Mouse (Mus musculus) thymus, adult 2 months (tissue): ENCODE results near the gene Gpr108. TPM values are rescaled to one million over a fixed set of nuclear protein-coding genes. Genes with fewer than 3 reads are reported as not detected.
"Not testable (repeated sequence)": the region's sequence is repeated elsewhere in the genome, so short reads cannot be mapped to it uniquely, and the experiment has no call there.

ENCODE experiments used
- DNase-seq: peaks from one replicate; pipeline ENCODE4 v3.0.0; 2021
- H3K27ac ChIP-seq: fragments of 200-500 bp; 2 replicates; pipeline ENCODE4 v1.5.1; 2012; ENCODE audit warnings: low read length, control low read depth; ENCODE audit not compliant: control insufficient read depth, insufficient read depth
- H3K27me3 ChIP-seq: fragments of 200-500 bp; 2 replicates; pipeline ENCODE4 v1.6.1; 2012; ENCODE audit warnings: mild to moderate bottlenecking, low read length, moderate library complexity, mixed read lengths; ENCODE audit not compliant: control insufficient read depth, insufficient read depth
- H3K36me3 ChIP-seq: fragments of 200-500 bp; 2 replicates; pipeline ENCODE4 v1.6.1; 2012; ENCODE audit warnings: mild to moderate bottlenecking, low read length, moderate library complexity; ENCODE audit not compliant: control insufficient read depth, insufficient read depth
- H3K4me1 ChIP-seq: fragments of 200-500 bp; replicated peaks from 2 replicates; pipeline ENCODE4 v1.6.1; 2012; ENCODE audit warnings: low read length; ENCODE audit not compliant: control insufficient read depth, insufficient read depth
- H3K4me3 ChIP-seq: fragments of 200-500 bp; 2 replicates; pipeline ENCODE4 v1.5.1; 2012; ENCODE audit warnings: mild to moderate bottlenecking, low read length, control low read depth, moderate library complexity; ENCODE audit not compliant: control insufficient read depth, insufficient read depth
- CTCF ChIP-seq: fragments of 200-500 bp; IDR thresholded peaks from 2 replicates; pipeline ENCODE4 v1.5.1; 2012; ENCODE audit warnings: mild to moderate bottlenecking, control low read depth, low read length, moderate library complexity, borderline replicate concordance; ENCODE audit not compliant: control insufficient read depth, poor library complexity, insufficient read depth; ENCODE audit errors: extremely low read depth
- POLR2A ChIP-seq: fragments of 200-500 bp; IDR thresholded peaks from 2 replicates; pipeline ENCODE4 v1.6.1; 2012; ENCODE audit warnings: mild to moderate bottlenecking, low read length, control low read depth, moderate library complexity; ENCODE audit not compliant: control insufficient read depth, poor library complexity, insufficient read depth; ENCODE audit errors: extremely low read depth
- WGBS: fragments of 180-500 bp; shearing (Covaris S2); methylation state at CpG from one replicate; pipeline ENCODE4 v1.1.7; 2018; 5-methylcytosine and 5-hydroxymethylcytosine counted together
- polyA plus RNA-seq: library from polyadenylated mRNA; depleted of rRNA; stranded (reverse); fragments of >200 nt; gene quantifications from 2 replicates; pipeline ENCODE4 v1.2.3, GENCODE M21; 2012

The Gpr108 gene
- polyA plus RNA-seq, 1 experiment: 63.9 TPM

DNA sequence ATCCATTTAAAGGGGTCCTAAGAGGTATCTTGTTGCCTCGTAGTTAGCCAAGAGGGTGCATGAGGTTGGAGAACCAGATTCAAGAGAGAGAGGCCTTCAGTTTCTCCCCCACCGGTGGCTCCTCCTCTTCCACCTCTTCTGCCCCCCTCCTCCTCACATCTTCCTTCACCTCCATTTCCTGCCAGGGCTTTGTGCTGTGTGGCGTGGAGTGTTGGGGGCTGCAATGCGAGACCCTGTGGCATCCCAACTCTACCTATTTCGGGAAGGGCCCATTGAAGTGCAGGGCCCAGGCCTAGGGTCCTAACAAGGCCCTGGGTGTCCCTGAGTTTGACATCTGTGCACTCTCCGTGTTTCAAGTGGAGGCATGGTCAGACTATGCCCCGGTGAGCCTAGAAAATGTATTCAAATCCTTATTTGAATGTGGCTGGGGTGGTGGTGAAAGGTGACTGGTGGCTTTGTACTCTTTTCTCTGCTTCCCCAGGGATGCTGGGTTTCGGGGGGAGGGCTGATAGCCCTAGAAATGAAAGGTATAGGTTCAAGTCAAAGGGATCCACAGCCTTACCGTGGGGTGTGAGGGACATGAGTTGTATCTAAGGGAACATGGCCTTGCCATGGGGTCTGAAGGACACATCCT is 31.5 kb upstream of the Gpr108 start:
- TF ChIP-seq POLR2A (peak; percentile 67), CTCF (0 out of 2 replicates have a peak, but pooled peaks have one; percentile 16)
- H3K4me3 ChIP-seq: peak overlapping the region; percentile 91
- H3K4me1 ChIP-seq: peaks cover 54% of the 10 kb centered on the region
- peaks cover 5% of the 10 kb centered on the region; the same call in 1 of the 2 replicates for H3K36me3 ChIP-seq
- 4% methylated on average over 9 of the region's 9 CpGs for WGBS
- H3K27ac ChIP-seq: peak overlapping the region; percentile 93
- no peaks in the 10 kb centered on the region; the same call in 1 of the 2 replicates for H3K27me3 ChIP-seq
- peak; percentile 77 for DNase-seq

GRCm38 (mm10) chr17:57278943-57279590 is 30.8 kb upstream of the Gpr108 start, which contains the start of gene Vav1:
Gene Vav1, plus strand, starts transcription at chr17:57279100.
- peaks cover 50% of the 10 kb centered on the region for H3K4me1 ChIP-seq
- 3% methylated on average over 26 of the region's 26 CpGs for WGBS
- DNase-seq: peak; percentile 86

GRCm38 (mm10) chr17:57278537-57278936 is 30.3 kb upstream of the Gpr108 start:
- H3K4me1 ChIP-seq: peaks cover 44% of the 10 kb centered on the region
- H3K27ac ChIP-seq: peak overlapping the region; percentile 70
- 13% methylated on average over 2 of the region's 2 CpGs for WGBS
- TF ChIP-seq POLR2A (no peak), CTCF (no peak)
- no peak for DNase-seq
- peak overlapping the region; percentile 91; the same call in 1 of the 2 replicates for H3K4me3 ChIP-seq
- no peaks in the 10 kb centered on the region for H3K36me3 ChIP-seq
- no peaks in the 10 kb centered on the region; the same call in 1 of the 2 replicates for H3K27me3 ChIP-seq

More at GRCm38 (mm10) chr17:57278943-57279590, 30.8 kb upstream of the Gpr108 start, which contains the start of gene Vav1:
- Histone ChIP-seq H3K4me3 (peak within 1 kb of the TSS; percentile 91), H3K27ac (peak within 1 kb of the TSS; percentile 93), H3K27me3 (no peaks in the 10 kb centered on the region; the same call in 1 of the 2 replicates), H3K36me3 (peaks cover 1% of the 10 kb centered on the region; the same call in 1 of the 2 replicates)
- TF ChIP-seq POLR2A: peak; percentile 99
- TF ChIP-seq CTCF: no peak

- not testable (repeated sequence) for H3K27me3 ChIP-seq, H3K27ac ChIP-seq, DNase-seq, H3K4me3 ChIP-seq, H3K36me3 ChIP-seq
- H3K4me1 ChIP-seq: peaks cover 38% of the 10 kb centered on the region
- 87% methylated on average over 5 of the region's 5 CpGs for WGBS
Measured at GRCm38 (mm10) chr17:57277598-57278261, 29.5 kb upstream of the Gpr108 start.

- WGBS: under 1% methylated on average over 20 of the region's 20 CpGs
- H3K27ac ChIP-seq: peak overlapping the region; percentile 62
Measured at GRCm38 (mm10) chr17:57276634-57277121, 28.4 kb upstream of the Gpr108 start.

DNA sequence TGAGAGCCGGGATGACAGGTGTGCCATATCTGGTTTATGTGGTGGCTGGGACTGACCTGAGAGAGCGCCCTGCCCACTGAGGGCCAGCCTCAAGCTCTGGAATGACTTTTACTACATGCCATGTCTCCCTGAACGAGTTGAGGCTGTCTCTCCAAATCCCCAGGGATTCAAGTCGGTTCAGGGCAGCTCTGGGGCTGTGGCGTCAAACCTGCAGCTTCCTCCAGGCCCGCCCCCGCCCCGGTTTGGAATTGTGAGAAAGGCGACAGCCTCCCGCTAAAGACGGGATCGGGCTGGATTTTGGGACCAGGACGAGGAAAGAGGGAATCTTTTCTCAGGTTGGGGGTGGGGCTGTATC is 27.7 kb upstream of the Gpr108 start:
- H3K36me3 ChIP-seq: no peaks in the 10 kb centered on the region
- no peak for DNase-seq

More at GRCm38 (mm10) chr17:57276634-57277121, 28.4 kb upstream of the Gpr108 start:
- DNase-seq: peak; percentile 76
- TF ChIP-seq POLR2A: no peak
- TF ChIP-seq CTCF: peak; percentile 71; the same call in 1 of the 2 replicates
- no peaks in the 10 kb centered on the region for H3K27me3 ChIP-seq
- no peaks in the 10 kb centered on the region for H3K36me3 ChIP-seq
- H3K4me1 ChIP-seq: peaks cover 34% of the 10 kb centered on the region
- H3K4me3 ChIP-seq: peak overlapping the region; percentile 60

More for the DNA sequence above, 27.7 kb upstream of the Gpr108 start:
- Histone ChIP-seq H3K4me1 (peaks cover 28% of the 10 kb centered on the region), H3K4me3 (peak overlapping the region; percentile 55), H3K27me3 (no peaks in the 10 kb centered on the region), H3K27ac (no peak overlapping the region)
- 2% methylated on average over 13 of the region's 13 CpGs for WGBS
- TF ChIP-seq POLR2A (no peak), CTCF (no peak)
